Mouse (Mus musculus) cerebellum, adult (tissue): ENCODE results near the gene Tanc1.

Source experiments
- ATAC-seq: cut with Nextera tagmentation; 2 replicates; pipeline ENCODE4 v1.9.2; 2017; ENCODE audit warnings: mild to moderate bottlenecking, moderate library complexity, mixed read lengths; ENCODE audit not compliant: insufficient number of reproducible peaks, low FRiP score, low TSS enrichment

The Tanc1 gene

GRCm38 (mm10) chr2:59745428-59745827, 133.6 kb downstream of the Tanc1 start:
- no peak for ATAC-seq

- no peak; the same call in 1 of the 2 replicates for ATAC-seq
Measured at GRCm38 (mm10) chr2:59746070-59746469, 134.2 kb downstream of the Tanc1 start.

GRCm38 (mm10) chr2:59747757-59748156, 135.9 kb downstream of the Tanc1 start:
- no peak for ATAC-seq

- ATAC-seq, result no peak
Measured at GRCm38 (mm10) chr2:59749371-59749770, 137.5 kb downstream of the Tanc1 start.

- ATAC-seq, result no peak
Measured at GRCm38 (mm10) chr2:59751172-59751571, 139.3 kb downstream of the Tanc1 start.

GRCm38 (mm10) chr2:59752148-59752547, 140.3 kb downstream of the Tanc1 start:
- no peak for ATAC-seq

GRCm38 (mm10) chr2:59752766-59753165, 140.9 kb downstream of the Tanc1 start:
- no peak for ATAC-seq

- ATAC-seq, result no peak
Measured at GRCm38 (mm10) chr2:59756137-59756753, 144.4 kb downstream of the Tanc1 start.

- ATAC-seq, result no peak
Measured at GRCm38 (mm10) chr2:59757015-59757414, 145.2 kb downstream of the Tanc1 start.

GRCm38 (mm10) chr2:59758139-59758918, 146.5 kb downstream of the Tanc1 start:
- ATAC-seq, result no peak

GRCm38 (mm10) chr2:59760731-59761130, 148.9 kb downstream of the Tanc1 start:
- no peak for ATAC-seq

GRCm38 (mm10) chr2:59761183-59761582, 149.3 kb downstream of the Tanc1 start:
- no peak for ATAC-seq

GRCm38 (mm10) chr2:59762277-59762676, 150.4 kb downstream of the Tanc1 start:
- no peak for ATAC-seq

GRCm38 (mm10) chr2:59765671-59766070, 153.8 kb downstream of the Tanc1 start:
- no peak for ATAC-seq

- no peak for ATAC-seq
Measured at GRCm38 (mm10) chr2:59767893-59768292, 156.1 kb downstream of the Tanc1 start.

GRCm38 (mm10) chr2:59768661-59769384, 157.0 kb downstream of the Tanc1 start:
- ATAC-seq, result no peak

GRCm38 (mm10) chr2:59769385-59769735, 157.5 kb downstream of the Tanc1 start:
- ATAC-seq, result no peak

GRCm38 (mm10) chr2:59771708-59772107, 159.9 kb downstream of the Tanc1 start:
- no peak for ATAC-seq

GRCm38 (mm10) chr2:59772261-59772683, 160.4 kb downstream of the Tanc1 start:
- no peak for ATAC-seq

- ATAC-seq, result no peak
Measured at GRCm38 (mm10) chr2:59774374-59774773, 162.5 kb downstream of the Tanc1 start.

- ATAC-seq, result no peak
Measured at GRCm38 (mm10) chr2:59775148-59775547, 163.3 kb downstream of the Tanc1 start.
